8 mouse cellular contexts compared by ENCODE assay signal in genomic region chr13:96431595-96432156, GRCm38 (mm10). TPM values are rescaled to one million over a fixed set of nuclear protein-coding genes. Genes with fewer than 3 reads are reported as not detected.
DNase-seq lines count a peak whose midpoint lies in the region; ATAC-seq and TF ChIP-seq lines count a peak whose summit lies in the region.

No protein-coding gene starts in this region.

- TF ChIP-seq CTCF in liver, embryonic 14.5 days (IDR thresholded peaks at IDR 0.05; ENCODE audit: low read depth), result peak; percentile 94

- no peak overlapping the region for H3K9ac ChIP-seq in forebrain, embryonic 12.5 days
- H3K9ac ChIP-seq in heart, embryonic 16.5 days (ENCODE audit: low read length), result peak overlapping the region; percentile 65
- H3K9ac ChIP-seq in liver, embryonic 14.5 days (replicated peaks), result no peak overlapping the region
- no peak overlapping the region for H3K9ac ChIP-seq in neural tube, embryonic 11.5 days (ENCODE audit: low read length)
- H3K9ac ChIP-seq in stomach, embryonic 16.5 days (ENCODE audit: low read length), result no peak overlapping the region

- no peak overlapping the region for H3K4me2 ChIP-seq in forebrain, embryonic 12.5 days
- H3K4me2 ChIP-seq in heart, embryonic 16.5 days (ENCODE audit: low read depth, low read length), result peak overlapping the region; percentile 49; the same call in 1 of the 2 replicates
- no peak overlapping the region for H3K4me2 ChIP-seq in liver, embryonic 14.5 days (ENCODE audit: low read depth)
- no peak overlapping the region for H3K4me2 ChIP-seq in neural tube, embryonic 11.5 days (ENCODE audit: low read depth)
- H3K4me2 ChIP-seq in stomach, embryonic 16.5 days (ENCODE audit: low read depth, low read length), result 0 out of 2 replicates have a peak overlapping the region, but pooled peaks have one; percentile 24

- no peak for TF ChIP-seq EP300 in liver, embryonic 14.5 days (IDR thresholded peaks at IDR 0.05; ENCODE audit: low read depth)

- peaks cover 7% of the 10 kb centered on the region; the same call in 1 of the 2 replicates for H3K4me1 ChIP-seq in forebrain, embryonic 12.5 days
- peaks cover 31% of the 10 kb centered on the region for H3K4me1 ChIP-seq in heart, embryonic 16.5 days (ENCODE audit: control insufficient read depth, insufficient read depth, low read length)
- peaks cover 0 to 28% of the 10 kb centered on the region in 2 experiments; a peak in 2 of 4 replicates for H3K4me1 ChIP-seq in liver, embryonic 14.5 days (replicated peaks; ENCODE audit: control insufficient read depth in 2 of 2, insufficient read depth in 2 of 2, low read length in 1 of 2)
- no peaks in the 10 kb centered on the region for H3K4me1 ChIP-seq in neural tube, embryonic 11.5 days (ENCODE audit: control insufficient read depth, insufficient read depth, low read length)
- peaks cover 34% of the 10 kb centered on the region for H3K4me1 ChIP-seq in stomach, embryonic 16.5 days (ENCODE audit: control insufficient read depth, insufficient read depth, low read length)

- DNase-seq in CD8-positive naive resting alpha-beta T cell, adult 2 months (ENCODE audit: low read depth in 2 of 2, low spot score in 2 of 2), result peak; percentile 63 to 79
- peak; percentile 87 for DNase-seq in c-Kit-positive CD71-negative TER-119-negative erythroid progenitor cells, embryonic 14.5 days (ENCODE audit: low read depth)
- DNase-seq in kidney, postnatal 25 days, result peak; percentile 91 to 96
- DNase-seq in liver, embryonic 14.5 days (ENCODE audit: low read depth in 3 of 3, low spot score in 3 of 3), result peak; percentile 51 to 56 (median 53)
- DNase-seq in neural tube, embryonic 11.5 days (ENCODE audit: low spot score), result peak; percentile 89

- no peaks in the 10 kb centered on the region for H3K9me3 ChIP-seq in forebrain, embryonic 12.5 days
- H3K9me3 ChIP-seq in heart, embryonic 16.5 days (replicated peaks; ENCODE audit: control insufficient read depth, low read length), result no peaks in the 10 kb centered on the region
- H3K9me3 ChIP-seq in liver, embryonic 14.5 days (ENCODE audit: control insufficient read depth, low read length), result no peaks in the 10 kb centered on the region
- no peaks in the 10 kb centered on the region for H3K9me3 ChIP-seq in neural tube, embryonic 11.5 days (ENCODE audit: control insufficient read depth, low read length)
- H3K9me3 ChIP-seq in stomach, embryonic 16.5 days (replicated peaks; ENCODE audit: control insufficient read depth, low read length), result no peaks in the 10 kb centered on the region

- 42% methylated on average over 12 of the region's 12 CpGs for WGBS in forebrain, embryonic 12.5 days
- WGBS in heart, embryonic 16.5 days, result 23% methylated on average over 12 of the region's 12 CpGs
- 28% methylated on average over 12 of the region's 12 CpGs for WGBS in liver, embryonic 14.5 days (ENCODE audit: insufficient replicate concordance)
- WGBS in neural tube, embryonic 11.5 days, result 42% methylated on average over 12 of the region's 12 CpGs
- 33% methylated on average over 12 of the region's 12 CpGs for WGBS in stomach, embryonic 16.5 days

- H3K27me3 ChIP-seq in forebrain, embryonic 12.5 days, result no peaks in the 10 kb centered on the region
- H3K27me3 ChIP-seq in heart, embryonic 16.5 days (ENCODE audit: control insufficient read depth, insufficient read depth, low read length), result no peaks in the 10 kb centered on the region
- no peaks in the 10 kb centered on the region for H3K27me3 ChIP-seq in liver, embryonic 14.5 days (ENCODE audit: control insufficient read depth, insufficient read depth, low read length)
- H3K27me3 ChIP-seq in neural tube, embryonic 11.5 days (ENCODE audit: control insufficient read depth, insufficient read depth, low read length), result no peaks in the 10 kb centered on the region
- no peaks in the 10 kb centered on the region for H3K27me3 ChIP-seq in stomach, embryonic 16.5 days (ENCODE audit: control insufficient read depth, insufficient read depth, low read length)

- peak; percentile 84 for ATAC-seq in forebrain, embryonic 12.5 days (ENCODE audit: low FRiP score)
- peak; percentile 68; the same call in 1 of the 2 replicates for ATAC-seq in heart, embryonic 16.5 days (replicated peaks; ENCODE audit: extremely low read depth, insufficient read depth, low FRiP score)
- peak; percentile 57 for ATAC-seq in liver, embryonic 14.5 days (ENCODE audit: insufficient read depth)
- peak; percentile 84 for ATAC-seq in neural tube, embryonic 11.5 days (ENCODE audit: insufficient read depth, low FRiP score, low TSS enrichment)
- ATAC-seq in stomach, embryonic 16.5 days (ENCODE audit: insufficient read depth, low FRiP score), result peak; percentile 73; the same call in 1 of the 2 replicates

- no peak overlapping the region for H3K27ac ChIP-seq in forebrain, embryonic 12.5 days
- no peak overlapping the region for H3K27ac ChIP-seq in heart, embryonic 16.5 days (ENCODE audit: low read length)
- H3K27ac ChIP-seq in liver, embryonic 14.5 days, result no peak overlapping the region
- no peak overlapping the region for H3K27ac ChIP-seq in neural tube, embryonic 11.5 days (ENCODE audit: low read depth, low read length)
- no peak overlapping the region for H3K27ac ChIP-seq in stomach, embryonic 16.5 days (ENCODE audit: low read length)

- H3K4me3 ChIP-seq in forebrain, embryonic 12.5 days (replicated peaks), result no peak overlapping the region
- H3K4me3 ChIP-seq in heart, embryonic 16.5 days (ENCODE audit: low read length), result 0 out of 2 replicates have a peak overlapping the region, but pooled peaks have one; percentile 32
- no peak overlapping the region for H3K4me3 ChIP-seq in liver, embryonic 14.5 days (ENCODE audit: insufficient read depth in 1 of 2, low read depth in 2 of 2, low read length in 2 of 2)
- H3K4me3 ChIP-seq in neural tube, embryonic 11.5 days (ENCODE audit: low read depth, low read length), result no peak overlapping the region
- H3K4me3 ChIP-seq in stomach, embryonic 16.5 days (replicated peaks; ENCODE audit: low read length), result no peak overlapping the region

- H3K36me3 ChIP-seq in forebrain, embryonic 12.5 days (replicated peaks), result no peaks in the 10 kb centered on the region
- H3K36me3 ChIP-seq in heart, embryonic 16.5 days (ENCODE audit: control insufficient read depth, insufficient read depth), result no peaks in the 10 kb centered on the region
- no peaks in the 10 kb centered on the region for H3K36me3 ChIP-seq in liver, embryonic 14.5 days (replicated peaks; ENCODE audit: control insufficient read depth, insufficient read depth, low read depth)
- no peaks in the 10 kb centered on the region for H3K36me3 ChIP-seq in neural tube, embryonic 11.5 days (ENCODE audit: control insufficient read depth, insufficient read depth, low read length)
- H3K36me3 ChIP-seq in stomach, embryonic 16.5 days (ENCODE audit: control insufficient read depth, insufficient read depth, low read length), result no peaks in the 10 kb centered on the region

RNA-seq across cellular contexts. Expression of gene Ankdd1b, which starts 39.3 kb away (rescaled TPM):
- not detected in 2 replicates for polyA plus RNA-seq in forebrain, embryonic 12.5 days (2016; fragmentation: Nextera tagmentation; extraction: Ambion mirVana)
- 0.95 and 1.2 TPM in 2 replicates for polyA plus RNA-seq in heart, embryonic 16.5 days (2015; fragmentation: Nextera tagmentation; extraction: Ambion mirVana)
- polyA plus RNA-seq in liver, embryonic 14.5 days (2012; rRNA removed), result 0.02 TPM in 2 replicates
- 0.13 TPM in 1 of 2 replicates, not detected in the other for polyA plus RNA-seq in liver, embryonic 14.5 days (2014; fragmentation: Nextera tagmentation; extraction: Ambion mirVana)
- not detected in 2 replicates for polyA plus RNA-seq in neural tube, embryonic 11.5 days (2014; fragmentation: Nextera tagmentation; extraction: Ambion mirVana)
- 1.9 and 3.1 TPM in 2 replicates for polyA plus RNA-seq in stomach, embryonic 16.5 days (2015; fragmentation: Nextera tagmentation; extraction: Ambion mirVana)

RNA-seq across cellular contexts. Expression of gene Poc5, which starts 43.6 kb away (rescaled TPM):
- 30.6 and 32.9 TPM in 2 replicates for polyA plus RNA-seq in forebrain, embryonic 12.5 days (2016; fragmentation: Nextera tagmentation; extraction: Ambion mirVana)
- 10.4 and 11.5 TPM in 2 replicates for polyA plus RNA-seq in heart, embryonic 16.5 days (2015; fragmentation: Nextera tagmentation; extraction: Ambion mirVana)
- 2.2 and 4.0 TPM in 2 replicates for polyA plus RNA-seq in liver, embryonic 14.5 days (2012; rRNA removed)
- 5.4 and 7.7 TPM in 2 replicates for polyA plus RNA-seq in liver, embryonic 14.5 days (2014; fragmentation: Nextera tagmentation; extraction: Ambion mirVana)
- 27.2 and 30.2 TPM in 2 replicates for polyA plus RNA-seq in neural tube, embryonic 11.5 days (2014; fragmentation: Nextera tagmentation; extraction: Ambion mirVana)
- 11.9 and 12.6 TPM in 2 replicates for polyA plus RNA-seq in stomach, embryonic 16.5 days (2015; fragmentation: Nextera tagmentation; extraction: Ambion mirVana)

RNA-seq across cellular contexts. Expression of gene Gm17622, which starts 58.9 kb away (rescaled TPM):
- not detected in 2 replicates for polyA plus RNA-seq in forebrain, embryonic 12.5 days (2016; fragmentation: Nextera tagmentation; extraction: Ambion mirVana)
- polyA plus RNA-seq in heart, embryonic 16.5 days (2015; fragmentation: Nextera tagmentation; extraction: Ambion mirVana), result not detected in 2 replicates
- polyA plus RNA-seq in liver, embryonic 14.5 days (2012; rRNA removed), result not detected in 2 replicates
- not detected in 2 replicates for polyA plus RNA-seq in liver, embryonic 14.5 days (2014; fragmentation: Nextera tagmentation; extraction: Ambion mirVana)
- polyA plus RNA-seq in neural tube, embryonic 11.5 days (2014; fragmentation: Nextera tagmentation; extraction: Ambion mirVana), result not detected in 2 replicates
- not detected in 2 replicates for polyA plus RNA-seq in stomach, embryonic 16.5 days (2015; fragmentation: Nextera tagmentation; extraction: Ambion mirVana)

Comparison
In these comparisons a context has a peak if more than half of its experiments do, and no peak if none do; other contexts are left out.
1. H3K4me2 ChIP-seq: peak in heart, embryonic 16.5 days (single experiment) and stomach, embryonic 16.5 days (single experiment); none in forebrain, embryonic 12.5 days (single experiment), liver, embryonic 14.5 days (single experiment) and neural tube, embryonic 11.5 days (single experiment).
2. Peak in every context shown above with its lines, with median percentiles within 50 percentile points of each other: DNase-seq and ATAC-seq.